Mouse (Mus musculus) mesoderm, embryonic 11.5 days (tissue): ENCODE measurements around the gene Chic1.

Experiments
- DNase-seq: peaks from one replicate; pipeline ENCODE4 v3.0.0-alpha.2; 2012; ENCODE audit warnings: low read depth, low spot score

Chic1 gene

GRCm38 (mm10) chrX:103356287-103356686, at the start of gene Chic1:
Chic1 (plus strand) TSS chrX:103356476.
- DNase-seq, result peak; percentile 89

- no peak for DNase-seq
Observed at GRCm38 (mm10) chrX:103308262-103308661, 48.0 kb upstream of the Chic1 start.

DNA sequence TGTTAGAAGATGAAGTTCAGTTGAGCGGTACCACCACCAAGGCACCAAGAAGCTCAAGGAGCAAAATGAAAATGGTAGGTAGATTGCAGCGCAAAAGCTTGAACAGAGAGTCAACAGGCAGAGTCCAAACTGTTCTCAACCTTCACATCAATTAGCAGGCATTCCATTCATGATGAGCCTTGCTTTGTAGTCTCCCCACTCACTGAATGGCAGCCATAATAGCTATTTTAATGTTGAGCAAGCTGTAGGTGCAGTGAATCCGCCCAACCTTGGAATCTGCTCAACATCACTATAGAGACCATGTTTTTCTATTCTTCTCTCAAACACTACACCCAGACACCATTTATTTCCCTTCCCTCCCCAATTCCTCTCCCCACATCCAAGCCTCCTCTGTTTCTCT, 44.6 kb upstream of the Chic1 start:
- DNase-seq, result no peak

DNA sequence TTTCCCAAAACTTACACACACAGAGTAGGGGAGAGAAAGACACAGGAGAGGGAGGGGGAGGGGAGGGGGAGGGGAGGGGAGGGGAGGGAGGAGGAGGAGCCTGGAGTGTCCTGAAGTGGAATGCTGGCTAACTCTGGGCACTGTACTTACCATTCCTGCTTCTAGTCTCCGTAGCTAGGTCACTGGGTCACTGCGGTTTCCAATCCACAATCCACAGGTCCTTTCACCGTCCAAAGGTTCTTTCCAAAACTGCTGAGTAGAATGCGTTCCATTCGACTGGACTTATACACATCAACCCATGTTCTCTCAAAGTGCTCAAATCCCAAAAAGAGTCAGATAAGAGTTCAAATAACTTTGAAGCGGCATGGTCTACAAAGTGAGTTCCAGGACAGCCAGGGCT, 42.1 kb upstream of the Chic1 start:
- DNase-seq, result no peak

GRCm38 (mm10) chrX:103321146-103321545, 35.1 kb upstream of the Chic1 start, which contains the start of gene Cdx4:
Cdx4 (plus strand) TSS chrX:103321398.
- DNase-seq, result no peak

GRCm38 (mm10) chrX:103325900-103326299, 30.4 kb upstream of the Chic1 start:
- DNase-seq, result no peak

GRCm38 (mm10) chrX:103329386-103329785, 26.9 kb upstream of the Chic1 start:
- DNase-seq, result no peak

- no peak for DNase-seq
Observed at GRCm38 (mm10) chrX:103331125-103331858, 25.0 kb upstream of the Chic1 start.

DNA sequence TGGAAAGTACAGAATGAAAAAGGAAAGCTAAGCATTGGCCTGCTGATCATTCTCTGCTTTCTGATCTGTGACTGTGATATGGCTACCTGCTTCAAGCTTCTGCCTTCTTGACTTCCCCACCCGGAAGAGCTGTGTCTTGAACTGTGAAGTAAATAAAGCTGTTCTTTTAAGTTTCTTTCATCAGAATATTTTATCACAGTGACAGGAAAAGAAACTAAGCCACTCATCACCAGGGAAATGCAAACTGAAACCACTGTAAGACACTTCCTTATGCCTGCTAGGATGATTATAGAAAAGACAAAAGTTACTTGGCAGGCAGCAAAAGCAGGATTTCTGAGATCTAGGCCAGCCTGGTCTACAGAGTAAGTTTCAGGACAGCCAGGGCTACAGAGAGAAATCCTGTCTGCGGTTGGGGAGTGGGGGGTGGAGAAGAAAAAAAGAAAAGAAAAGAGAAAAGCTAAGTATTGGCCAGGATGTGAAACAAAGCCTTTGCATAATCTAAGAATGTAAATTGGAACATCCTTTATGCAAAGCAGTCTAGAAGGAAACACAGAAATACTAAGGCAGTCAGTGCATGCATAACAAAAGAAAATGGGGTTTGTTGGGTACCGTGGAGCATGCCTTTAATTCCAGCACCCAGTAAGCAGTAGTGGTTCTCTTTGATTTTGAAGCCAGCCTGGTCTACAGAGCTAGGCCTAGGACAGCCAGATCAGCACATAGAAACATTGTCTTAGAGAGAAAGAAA, 14.7 kb upstream of the Chic1 start:
- no peak for DNase-seq

GRCm38 (mm10) chrX:103355784-103356183, 492 bp upstream of the Chic1 start:
- DNase-seq, result no peak

DNA sequence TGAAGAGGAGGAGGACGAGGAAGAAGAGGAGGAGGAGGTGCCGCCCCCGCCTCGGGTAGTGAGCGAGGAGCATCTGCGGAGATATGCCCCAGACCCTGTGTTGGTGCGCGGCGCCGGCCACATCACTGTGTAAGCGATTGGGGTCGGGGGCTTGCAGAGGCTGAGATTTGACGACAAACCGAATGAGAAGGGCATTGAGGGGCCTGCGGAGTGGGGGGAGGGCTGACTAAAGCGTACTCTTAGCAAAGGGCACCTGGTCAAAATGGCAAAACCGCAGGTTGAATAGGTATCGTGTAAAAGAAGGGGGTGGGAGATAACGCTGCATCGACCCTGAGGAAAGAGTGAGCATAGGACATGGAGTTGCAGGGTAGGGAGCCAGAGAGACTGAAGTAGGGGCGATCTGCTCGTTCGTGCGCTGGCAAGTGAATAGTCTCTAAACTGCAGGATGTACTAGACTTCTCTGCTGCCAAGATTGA, 523 bp downstream of the Chic1 start:
- DNase-seq, result no peak

GRCm38 (mm10) chrX:103366201-103366600, 9.9 kb downstream of the Chic1 start:
- DNase-seq, result no peak

- DNase-seq, result peak; percentile 31
Observed at GRCm38 (mm10) chrX:103368650-103369049, 12.4 kb downstream of the Chic1 start.

DNA sequence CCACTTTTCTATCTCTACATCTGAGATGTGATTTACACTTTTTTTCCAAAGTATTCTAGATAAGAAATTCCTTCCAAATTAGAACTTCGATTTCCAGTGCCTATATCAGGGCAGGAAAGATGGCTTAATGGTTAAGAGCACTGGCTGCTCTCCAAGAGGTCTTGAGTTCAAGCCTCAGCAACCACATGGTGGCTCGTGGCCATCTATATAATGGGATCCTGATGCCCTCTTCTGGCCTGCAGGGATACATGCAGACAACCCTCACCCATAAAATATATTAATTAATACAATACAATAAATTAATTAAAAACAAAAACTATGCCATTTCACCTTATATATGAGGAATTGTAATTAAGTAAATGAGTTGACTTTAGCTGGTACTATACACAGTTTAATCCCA, 14.9 kb downstream of the Chic1 start:
- DNase-seq, result no peak

GRCm38 (mm10) chrX:103371627-103372026, 15.4 kb downstream of the Chic1 start:
- peak; percentile 34 for DNase-seq

- no peak for DNase-seq
Observed at GRCm38 (mm10) chrX:103374250-103374649, 18.0 kb downstream of the Chic1 start.

GRCm38 (mm10) chrX:103384528-103384927, 28.3 kb downstream of the Chic1 start:
- no peak for DNase-seq

DNA sequence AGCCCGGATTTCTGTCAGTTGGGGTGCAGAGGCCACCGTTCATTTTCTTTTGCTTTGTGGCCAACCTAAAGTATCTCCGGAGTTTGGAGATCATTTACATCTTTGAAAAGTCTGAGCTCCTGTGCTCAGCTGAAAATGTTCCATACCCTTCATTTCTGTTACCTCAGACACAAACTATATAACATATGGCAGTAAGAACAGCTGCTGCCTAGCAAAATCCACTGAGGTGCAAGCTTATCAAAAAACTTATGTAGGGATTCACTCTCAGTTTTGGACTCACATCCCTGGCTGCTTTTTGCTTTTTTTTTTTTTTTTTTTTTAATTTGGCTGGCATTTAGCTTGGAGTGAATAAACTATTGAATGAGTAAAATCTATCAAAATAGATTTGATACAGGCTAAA, 31.9 kb downstream of the Chic1 start:
- no peak for DNase-seq

DNA sequence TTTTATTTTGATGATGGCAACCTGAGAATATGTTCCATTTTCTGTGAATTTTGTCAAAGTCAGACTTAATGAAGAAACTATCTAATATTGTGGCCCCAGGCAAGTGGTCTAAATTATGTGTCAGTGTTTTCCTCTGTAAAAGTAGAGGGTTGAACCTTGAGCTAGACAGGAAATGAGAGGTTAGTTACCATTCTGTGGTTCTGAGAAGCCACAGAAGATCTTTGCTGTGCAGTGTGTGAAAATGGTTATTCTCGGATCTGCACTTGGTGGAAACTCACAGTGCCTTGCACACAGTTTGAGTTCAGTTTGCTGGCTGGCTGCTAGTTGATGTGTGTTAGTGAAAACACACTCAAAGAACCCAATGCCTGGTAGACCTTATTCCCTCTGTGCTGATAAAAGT, 37.6 kb downstream of the Chic1 start:
- DNase-seq, result no peak

DNA sequence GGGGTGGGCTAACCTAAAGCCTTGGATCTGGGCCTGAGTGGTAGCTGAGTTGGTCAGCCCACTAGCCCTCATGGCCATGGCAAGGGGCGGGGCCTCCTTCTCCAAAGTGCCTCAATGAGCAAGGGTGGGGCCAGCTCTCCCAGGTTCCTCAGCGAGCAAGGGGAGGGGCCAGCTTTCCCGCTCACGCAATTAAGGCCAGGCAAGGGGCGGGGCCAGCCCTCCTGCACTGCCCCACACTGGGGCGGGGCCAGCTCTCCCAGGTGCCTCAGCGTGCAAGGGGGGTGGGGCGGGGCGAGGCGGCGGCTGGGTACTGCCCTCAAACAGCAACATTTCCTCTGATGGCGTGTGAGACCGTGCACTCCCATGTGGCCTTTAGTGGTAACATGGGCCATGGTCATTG, 48.7 kb downstream of the Chic1 start:
- DNase-seq, result no peak

GRCm38 (mm10) chrX:103414167-103414566, 57.9 kb downstream of the Chic1 start, which contains the start of gene Tsx:
Tsx (plus strand) TSS chrX:103414467.
- no peak for DNase-seq

- no peak for DNase-seq
Observed at GRCm38 (mm10) chrX:103421710-103422109, 65.4 kb downstream of the Chic1 start, which contains the start of gene Gm26992. Gm26992 (plus strand) TSS chrX:103422010.

GRCm38 (mm10) chrX:103427677-103428076, 71.4 kb downstream of the Chic1 start:
- DNase-seq, result no peak
